Mouse (Mus musculus) layer of hippocampus, adult 11-12 months (tissue): ENCODE results near the gene Klf1.
A peak's percentile ranks its signal among the peaks of the same experiment; 100 is the strongest.
"Not testable (repeated sequence)": the region's sequence is repeated elsewhere in the genome, so short reads cannot be mapped to it uniquely, and the experiment has no call there.

ENCODE experiments used
- DNase-seq: peaks from one replicate; pipeline ENCODE4 v3.0.0; 2022; ENCODE audit warnings: low spot score

The Klf1 gene

DNA sequence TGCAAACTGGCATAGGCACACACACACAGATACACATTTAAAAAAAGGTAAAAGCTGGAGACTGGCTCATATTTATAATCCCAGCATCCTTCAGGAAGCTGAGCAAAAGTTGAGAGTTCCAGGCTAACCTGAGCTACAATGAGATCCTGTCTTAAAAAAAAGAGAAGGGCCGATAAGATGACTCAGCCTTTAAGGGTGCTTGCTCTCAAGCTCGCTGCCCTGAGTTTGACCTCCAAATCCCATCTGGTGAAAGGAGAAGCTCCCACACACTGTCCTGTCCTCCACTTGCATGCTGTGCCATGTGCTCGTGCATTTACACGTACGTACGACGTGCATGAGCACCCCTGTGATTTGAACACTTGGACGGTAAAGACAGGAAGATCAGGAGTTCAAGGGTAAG is 5.8 kb downstream of the Klf1 start:
- no peak for DNase-seq

DNA sequence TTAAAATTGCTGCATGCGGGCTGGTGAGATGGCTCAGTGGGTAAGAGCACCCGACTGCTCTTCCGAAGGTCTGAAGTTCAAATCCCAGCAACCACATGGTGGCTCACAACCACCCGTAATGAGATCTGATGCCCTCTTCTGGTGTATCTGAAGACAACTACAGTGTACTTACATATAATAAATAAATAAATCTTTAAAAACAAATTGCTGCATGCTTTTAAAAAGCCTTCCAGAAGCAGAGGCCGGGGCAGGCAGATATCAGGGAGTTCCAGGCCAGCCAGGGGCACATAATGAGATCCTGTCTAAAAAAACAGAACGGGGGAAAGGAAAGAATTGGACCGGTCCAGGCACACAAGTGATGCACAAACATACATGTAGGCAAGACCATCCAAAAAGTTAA is 6.3 kb downstream of the Klf1 start:
- not testable (repeated sequence) for DNase-seq

DNA sequence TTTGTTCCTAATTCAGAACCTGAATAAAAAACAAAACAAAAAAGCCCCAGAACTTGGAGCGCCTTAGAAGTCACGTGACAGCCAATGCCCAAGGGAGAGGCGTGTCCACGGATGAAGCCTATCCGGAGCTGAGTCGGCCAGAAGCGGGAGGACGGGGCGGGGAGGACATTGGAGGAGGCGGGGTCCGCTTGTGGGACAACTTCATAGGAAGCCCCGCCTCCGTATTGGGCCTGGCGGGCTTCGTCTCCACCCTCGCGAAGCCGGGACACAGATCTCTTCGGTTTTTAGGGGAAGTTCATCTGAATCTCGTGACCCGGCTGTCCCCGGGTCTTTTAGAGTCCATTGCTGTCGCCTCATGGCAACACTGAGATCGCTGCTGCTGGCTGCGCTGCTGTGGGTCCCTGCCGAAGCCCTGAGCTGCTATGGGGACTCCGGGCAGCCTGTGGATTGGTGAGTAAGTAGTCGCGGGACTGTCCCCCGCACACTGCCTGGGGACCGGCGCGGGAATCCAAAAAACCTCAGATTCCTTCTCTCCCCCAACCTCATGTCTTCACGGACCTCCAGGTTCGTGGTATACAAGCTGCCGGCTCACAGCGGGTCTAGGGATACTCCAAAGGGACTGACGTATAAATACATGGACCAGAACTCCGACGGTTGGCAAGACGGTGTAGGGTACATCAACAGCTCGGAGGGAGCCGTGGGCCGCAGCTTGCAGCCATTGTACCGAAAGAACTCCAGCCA is 6.9 kb downstream of the Klf1 start, which contains the start of gene Dnase2a:
Gene Dnase2a (plus strand): TSS at position 140 of the 741 bp plus-strand sequence.
- DNase-seq: peak; percentile 89

DNA sequence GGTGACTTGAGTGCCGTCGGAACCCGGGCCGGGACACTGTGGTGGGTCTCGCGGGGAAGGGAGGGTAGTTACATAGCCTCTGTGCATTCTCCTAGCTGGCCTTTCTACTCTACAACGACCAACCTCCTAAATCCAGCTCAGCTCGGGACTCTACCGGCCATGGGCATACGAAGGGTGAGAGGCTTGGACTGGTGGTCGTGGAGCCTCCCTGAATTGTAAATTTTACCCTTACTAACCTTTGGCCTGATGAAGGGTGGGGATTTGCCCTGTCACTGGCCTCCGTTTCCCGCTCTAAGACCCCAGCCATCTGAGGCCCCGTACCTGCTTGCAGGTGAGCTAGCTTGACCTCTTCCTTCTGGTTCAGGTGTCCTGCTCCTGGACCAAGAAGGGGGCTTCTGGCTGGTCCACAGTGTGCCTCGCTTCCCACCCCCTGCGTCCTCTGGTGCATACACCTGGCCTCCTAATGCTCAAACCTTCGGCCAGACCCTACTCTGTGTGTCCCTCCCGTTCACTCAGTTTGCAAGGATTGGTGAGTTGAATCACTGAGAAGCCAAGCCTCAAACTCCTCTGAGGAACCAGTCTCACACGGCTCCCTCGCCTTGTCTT is 7.5 kb downstream of the Klf1 start:
- no peak for DNase-seq

DNA sequence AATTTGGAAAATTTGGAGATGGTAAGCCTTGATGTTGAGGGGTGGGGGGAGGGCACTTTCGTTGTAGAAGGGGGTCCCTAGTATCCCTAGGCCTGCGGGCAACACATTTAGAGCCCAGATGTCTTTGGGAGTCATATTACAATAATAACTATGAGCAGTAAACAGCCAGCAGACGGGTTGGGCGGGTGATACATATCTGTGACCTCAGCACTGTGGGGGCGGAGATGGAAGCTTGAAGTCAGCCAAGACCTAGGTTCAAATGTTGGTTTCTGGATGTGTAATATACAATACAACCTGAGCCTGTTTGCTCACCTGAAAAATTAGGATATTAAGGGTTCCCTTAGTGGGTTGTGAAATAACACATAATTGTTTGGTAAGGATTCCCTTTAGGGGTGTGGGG is 8.2 kb downstream of the Klf1 start:
- no peak for DNase-seq

DNA sequence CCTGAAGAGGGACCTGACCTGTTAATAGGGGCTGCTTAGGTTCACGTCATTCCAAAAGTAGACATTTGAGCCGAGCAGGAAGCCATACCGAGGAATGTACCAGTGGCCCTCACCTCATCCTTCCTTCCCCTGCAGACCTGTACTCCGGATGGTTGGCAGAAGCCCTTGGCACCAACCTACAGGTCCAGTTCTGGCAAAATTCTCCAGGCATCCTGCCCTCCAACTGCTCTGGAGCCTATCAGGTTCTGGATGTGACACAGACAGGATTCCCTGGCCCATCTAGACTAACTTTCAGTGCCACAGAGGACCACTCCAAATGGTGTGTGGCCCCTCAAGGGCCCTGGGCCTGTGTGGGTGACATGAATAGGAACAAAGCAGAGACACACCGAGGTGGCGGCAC is 8.8 kb downstream of the Klf1 start:
- DNase-seq: no peak

DNA sequence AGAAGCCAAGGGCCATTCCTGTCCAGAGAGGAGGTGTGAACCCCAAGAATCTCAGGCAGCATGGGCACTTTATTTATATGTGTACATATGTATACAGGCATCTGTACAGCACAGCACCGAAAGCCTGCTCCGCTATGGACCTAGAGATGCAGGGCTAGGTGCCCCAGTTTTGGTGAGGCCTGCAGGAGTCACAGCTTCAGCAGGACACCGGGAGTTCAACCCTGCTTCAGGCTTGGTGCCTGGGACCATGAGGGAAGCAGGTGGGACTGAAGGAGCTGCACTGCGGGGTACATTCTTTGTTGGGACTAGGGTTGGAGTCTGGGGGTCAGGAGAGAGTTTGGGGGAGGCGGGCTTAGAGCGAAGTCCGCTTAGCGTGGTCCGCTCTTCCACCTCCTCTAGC is 10.1 kb downstream of the Klf1 start:
- no peak for DNase-seq

DNA sequence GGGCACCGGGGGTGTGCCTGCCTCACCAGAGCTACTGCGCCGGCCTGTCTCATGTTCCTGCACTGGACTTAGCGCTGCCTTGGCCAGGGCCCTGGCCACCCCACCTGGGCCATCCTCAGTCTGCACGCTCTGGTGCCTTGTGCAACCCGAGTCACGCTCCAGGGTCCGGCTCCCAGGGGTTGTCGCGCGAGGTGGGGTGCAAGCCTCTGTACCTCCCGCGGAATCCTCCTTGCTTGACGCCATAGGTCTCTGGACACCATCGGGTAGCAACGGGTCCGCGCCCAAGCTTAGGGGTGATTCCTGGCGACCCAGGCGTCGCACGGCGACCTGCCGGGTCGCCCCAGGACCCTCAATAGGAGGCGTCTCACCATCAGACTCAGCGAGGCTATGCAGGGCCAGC is 10.7 kb downstream of the Klf1 start:
- no peak for DNase-seq

DNA sequence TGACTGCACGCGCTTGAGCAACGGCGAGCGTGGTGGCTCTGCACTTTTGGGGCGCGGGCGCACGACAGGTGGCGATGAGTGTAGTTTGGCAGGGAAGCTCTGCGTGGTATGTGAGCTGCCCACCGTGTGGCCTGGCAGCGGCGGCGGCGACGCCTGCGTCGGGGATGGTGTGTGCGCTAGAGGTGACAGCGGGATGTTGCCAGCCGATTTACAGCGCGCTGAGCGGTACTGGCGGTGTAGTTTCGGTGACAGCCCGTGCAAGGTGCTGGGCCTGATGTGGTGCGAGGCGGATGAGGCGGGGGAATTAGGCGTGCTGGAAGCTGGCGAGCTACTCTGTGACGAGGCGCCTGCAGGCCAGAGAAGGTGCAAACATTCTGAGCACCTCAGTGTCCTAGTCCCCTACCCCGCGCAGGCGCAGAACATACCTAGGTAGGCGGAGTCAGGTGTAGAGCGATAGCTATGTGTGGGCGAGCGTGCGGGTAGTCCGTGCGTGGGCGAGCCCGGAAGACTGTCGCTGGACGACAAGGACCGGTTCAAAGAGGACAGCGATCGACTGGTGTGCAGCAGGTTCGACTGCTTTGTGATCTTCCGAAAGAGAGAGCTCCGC is 11.3 kb downstream of the Klf1 start:
- DNase-seq: peak; percentile 52

DNA sequence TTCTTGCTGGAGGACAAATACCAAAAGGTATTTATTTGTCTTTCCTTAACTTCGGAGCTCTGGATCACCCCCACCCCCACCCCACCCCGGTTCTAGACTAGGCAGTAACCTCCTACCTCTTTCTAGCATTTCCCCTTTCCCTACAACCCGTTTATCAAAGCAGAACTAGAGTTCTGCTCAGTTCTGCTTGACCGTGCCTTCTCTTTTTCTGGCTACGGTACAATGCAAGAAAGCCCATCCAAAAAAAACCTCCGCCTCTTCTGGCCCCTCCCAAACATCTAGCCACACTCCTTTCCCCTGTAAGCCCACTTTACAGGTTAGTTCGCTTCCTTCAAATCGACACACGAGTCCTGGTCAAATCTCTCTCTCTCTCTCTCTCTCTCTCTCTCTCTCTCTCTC is 11.8 kb downstream of the Klf1 start:
- DNase-seq: no peak

DNA sequence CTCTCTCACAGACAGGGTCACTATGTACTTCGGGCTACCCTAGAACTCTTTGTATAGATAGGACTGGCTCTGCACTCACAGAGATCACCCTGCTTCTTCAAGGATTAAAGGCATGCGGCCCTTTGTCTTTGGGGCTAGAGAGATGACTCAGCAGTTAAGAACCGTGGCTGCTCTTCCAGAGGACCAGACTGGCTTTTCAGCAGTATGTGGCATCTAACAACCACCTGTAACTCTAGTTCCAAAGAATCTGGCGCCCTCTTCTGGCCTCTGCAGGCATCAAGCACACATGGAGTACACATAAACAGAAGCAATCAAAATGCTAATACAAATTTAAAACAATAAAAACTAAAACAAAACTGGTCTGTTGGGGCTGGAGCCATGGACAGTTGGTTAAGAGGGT is 12.2 kb downstream of the Klf1 start:
- peak; percentile 28 for DNase-seq

DNA sequence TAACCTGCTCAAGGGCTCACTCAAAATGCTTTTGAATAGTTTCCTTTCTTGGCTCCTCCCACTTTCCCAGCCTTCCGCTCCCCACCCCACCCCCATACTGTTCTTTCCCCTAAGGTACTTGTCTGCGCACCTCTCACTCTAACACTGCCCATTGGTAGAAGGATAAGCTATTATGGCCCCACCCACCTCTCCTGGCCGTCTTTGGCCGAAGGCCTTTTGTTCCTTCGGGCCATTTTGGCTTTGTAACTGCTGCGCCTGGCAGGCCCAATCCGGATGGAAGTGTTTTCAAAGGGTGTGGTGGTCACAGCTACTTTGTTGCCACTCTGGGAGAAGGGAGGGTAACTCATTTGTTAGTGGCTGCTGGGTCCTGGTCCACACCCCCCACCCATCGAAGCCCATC is 13.5 kb downstream of the Klf1 start:
- no peak for DNase-seq

DNA sequence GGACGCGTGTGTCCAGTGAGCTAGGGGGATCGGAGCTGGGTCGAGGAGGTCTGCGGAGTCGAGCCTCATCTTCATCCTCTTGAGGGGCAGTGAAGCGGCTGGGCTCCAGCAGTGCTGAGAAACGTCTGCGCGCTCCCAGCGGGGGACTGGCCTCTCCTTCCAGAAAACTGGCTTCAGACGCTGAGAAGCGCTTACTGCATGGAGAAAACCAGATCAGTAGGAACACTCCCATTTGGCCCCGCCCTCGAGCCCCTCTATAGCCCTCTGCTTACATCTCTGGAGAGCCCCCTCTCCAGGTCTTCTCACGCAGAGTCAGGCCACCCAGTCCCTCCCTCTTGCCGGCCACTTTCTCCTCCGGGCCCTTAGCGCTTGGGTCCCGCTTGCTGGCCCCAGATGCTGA is 16.1 kb downstream of the Klf1 start:
- no peak for DNase-seq

DNA sequence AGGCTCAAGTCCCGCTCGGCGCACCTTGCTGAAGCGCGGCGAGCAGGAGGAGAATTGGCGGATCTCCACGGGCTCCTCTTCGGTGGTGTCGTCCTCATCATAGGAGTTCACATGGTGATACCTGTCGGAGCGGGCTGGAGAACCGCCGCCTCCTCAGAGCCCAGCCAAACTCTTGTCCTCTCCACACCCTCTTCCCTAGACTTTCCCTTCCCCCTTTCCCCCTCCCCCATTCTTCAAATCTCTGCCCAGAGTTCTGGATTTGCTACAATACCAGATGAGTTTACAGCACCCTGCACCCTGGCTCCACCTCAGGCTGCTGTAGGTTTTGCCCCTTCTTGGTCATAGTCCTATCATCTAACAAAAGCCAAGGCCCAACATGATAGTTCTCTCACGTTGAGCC is 16.9 kb downstream of the Klf1 start:
- no peak for DNase-seq

DNA sequence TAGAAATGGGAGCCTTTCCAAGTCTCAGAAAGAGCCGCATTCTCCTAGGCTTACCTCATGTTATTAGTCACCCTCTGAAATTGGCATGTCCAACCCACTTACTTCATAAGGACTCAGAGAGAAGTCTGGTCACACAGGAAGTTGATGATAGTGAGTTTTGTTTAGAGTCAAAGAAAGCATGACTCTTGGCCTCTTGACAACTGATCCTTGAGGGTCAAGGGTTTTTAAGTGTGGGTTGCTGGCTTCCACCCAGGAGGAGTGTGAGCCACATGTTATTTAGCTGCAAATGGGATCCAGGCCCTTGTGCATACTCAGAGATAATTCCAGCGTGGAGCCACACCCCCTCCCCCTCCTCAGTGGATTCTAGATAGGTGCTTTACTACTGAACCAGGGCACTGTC is 19.9 kb downstream of the Klf1 start:
- no peak for DNase-seq

DNA sequence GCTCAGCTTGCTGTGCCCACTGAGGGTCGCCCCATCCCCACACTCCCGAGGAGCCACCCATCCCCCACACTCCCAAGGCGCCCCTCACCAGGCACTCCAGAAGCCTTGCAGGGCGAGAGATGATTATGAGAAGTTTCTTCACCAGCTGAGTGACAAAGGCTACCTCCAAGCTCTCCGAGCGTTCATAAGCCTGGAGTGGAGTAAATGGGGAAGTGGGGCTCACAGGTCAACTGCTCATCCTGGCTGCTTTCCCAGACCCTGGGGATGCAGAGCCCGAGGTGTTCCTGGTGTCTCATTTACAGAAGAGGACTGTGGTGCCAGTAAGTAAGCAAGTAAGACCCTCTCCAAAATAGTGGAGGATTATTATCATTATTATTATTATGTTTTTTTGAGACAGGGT is 23.8 kb downstream of the Klf1 start:
- DNase-seq: no peak

DNA sequence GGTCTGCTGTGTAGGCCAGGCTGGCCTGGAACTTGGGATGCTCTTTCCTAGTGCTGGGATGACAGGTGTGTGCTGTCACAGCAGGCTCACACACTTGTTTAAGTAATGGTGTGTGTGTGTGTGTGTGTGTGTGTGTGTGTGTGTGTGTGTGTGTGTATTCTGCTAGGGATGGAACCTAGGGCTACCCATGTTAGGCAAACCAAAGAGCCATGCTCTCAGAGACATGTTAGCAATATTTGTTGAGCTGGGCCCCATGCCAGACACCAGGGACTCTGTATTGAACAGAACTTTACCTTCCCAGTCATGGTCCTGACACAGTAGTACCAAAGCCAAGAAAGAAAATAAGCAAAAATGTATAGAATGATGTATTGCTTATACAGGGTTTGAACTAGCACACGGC is 25.8 kb downstream of the Klf1 start:
- DNase-seq: no peak

DNA sequence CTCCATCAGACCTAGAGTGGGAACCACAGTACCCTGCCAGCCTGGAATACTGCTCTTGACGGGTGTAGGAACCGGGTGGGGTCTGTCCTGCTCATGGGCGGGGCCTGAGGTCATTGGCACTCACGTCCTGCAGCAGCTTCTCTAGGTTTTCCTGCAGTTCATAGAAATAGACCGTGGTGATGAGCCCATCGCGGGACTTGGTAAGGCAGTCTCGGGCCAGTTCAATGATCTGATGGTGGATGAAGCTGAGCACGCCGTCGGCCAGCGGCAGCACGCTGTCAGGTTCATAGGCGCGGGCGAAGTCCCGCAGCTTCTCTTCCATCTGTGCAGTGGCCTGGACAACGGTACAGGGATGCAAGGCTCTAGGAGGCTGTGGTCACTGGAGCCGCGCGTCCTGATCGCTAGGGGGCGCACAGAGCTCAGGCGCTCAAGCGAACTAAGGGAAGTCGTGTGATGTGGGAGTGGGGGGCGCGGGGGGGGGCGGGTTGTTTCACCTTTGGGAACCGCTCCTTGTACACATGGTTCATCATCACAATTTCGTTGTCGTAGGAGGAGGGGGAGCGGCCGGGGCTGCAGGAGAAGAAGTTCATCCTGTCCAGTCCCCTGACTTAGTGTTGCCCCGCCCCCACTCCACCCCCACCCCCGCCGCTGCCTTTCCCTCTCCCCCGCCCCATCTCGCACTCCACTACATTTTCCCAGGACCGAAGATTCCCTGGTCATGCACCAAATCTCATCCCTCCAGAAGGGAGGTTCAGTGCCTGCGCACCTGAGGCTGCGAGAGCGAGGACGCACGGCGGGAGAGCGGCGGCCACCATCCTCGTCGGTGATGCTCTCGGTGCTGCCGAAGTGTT is 27.0 kb downstream of the Klf1 start:
- peak; percentile 75 for DNase-seq

DNA sequence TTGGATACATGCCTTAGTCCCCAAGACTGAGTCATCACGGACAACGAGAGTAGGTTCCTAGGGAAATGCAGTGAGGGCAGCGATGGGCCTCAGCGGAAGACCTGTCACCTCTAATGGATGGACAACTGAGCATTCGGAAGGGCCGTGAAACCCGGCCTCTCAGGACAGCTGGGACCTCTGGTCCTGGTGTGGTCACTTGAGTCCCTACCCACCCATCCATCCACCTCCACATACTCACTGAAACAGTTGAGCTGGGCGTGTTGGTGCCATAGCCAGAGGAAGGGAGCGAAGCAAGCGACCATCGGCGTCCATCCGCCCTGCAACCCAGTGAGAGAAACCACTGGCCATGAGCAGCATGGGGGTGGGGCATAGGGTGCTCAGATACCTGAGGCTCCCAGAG is 28.9 kb downstream of the Klf1 start:
- no peak for DNase-seq

DNA sequence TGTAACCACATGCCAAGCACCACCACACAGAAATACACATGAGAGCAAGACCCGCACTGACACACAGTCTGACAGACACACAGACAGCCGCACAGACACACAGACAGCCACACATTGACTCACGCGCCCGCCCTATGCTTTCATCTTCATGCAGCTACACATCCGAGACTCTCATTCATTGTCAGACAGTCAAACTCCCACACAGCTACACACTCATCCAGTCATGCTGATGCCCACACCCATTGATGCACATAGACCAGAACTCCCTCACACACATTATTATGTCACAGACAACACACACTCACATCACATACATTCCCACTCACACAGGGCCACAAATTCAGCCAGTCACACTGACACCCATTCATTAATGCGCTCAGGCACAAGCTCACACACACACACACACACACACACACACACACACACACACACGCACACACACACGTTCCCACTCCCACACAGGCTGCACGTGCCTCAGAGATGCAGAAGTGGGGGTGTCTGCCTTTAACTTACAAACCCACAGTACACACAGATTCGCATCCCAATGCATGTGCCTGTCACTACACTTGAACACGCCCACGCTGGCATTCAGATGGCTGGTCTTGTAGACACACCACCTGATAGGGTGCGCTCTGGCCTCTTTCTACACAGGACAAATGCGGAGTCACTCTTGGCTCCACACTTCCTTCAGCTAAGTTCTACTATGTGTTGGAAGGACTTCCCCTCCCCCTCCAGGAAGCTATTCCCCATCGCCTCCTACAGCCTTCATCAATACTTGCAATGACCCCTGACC is 32.2 kb downstream of the Klf1 start:
- peak; percentile 43 for DNase-seq

DNA sequence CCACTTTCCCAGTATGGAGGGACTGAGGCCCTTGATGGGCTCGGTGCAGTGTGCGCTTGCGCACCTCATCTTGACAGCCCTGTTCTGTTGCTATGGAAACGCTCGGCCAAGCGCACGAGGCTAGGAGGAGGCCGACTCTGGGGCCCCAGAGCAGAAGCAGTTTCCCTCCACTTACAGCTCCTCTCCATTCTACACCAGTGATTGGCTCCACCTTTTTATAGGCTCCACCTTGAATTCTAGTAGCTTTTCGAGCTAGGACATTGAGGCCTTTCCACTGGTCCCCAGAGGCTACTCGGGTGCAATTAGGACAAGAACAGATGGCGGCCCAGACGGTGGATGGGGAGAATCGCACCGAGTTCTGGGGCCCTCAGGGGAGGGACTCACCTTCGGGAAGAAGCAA is 33.1 kb downstream of the Klf1 start:
- DNase-seq: peak; percentile 36

DNA sequence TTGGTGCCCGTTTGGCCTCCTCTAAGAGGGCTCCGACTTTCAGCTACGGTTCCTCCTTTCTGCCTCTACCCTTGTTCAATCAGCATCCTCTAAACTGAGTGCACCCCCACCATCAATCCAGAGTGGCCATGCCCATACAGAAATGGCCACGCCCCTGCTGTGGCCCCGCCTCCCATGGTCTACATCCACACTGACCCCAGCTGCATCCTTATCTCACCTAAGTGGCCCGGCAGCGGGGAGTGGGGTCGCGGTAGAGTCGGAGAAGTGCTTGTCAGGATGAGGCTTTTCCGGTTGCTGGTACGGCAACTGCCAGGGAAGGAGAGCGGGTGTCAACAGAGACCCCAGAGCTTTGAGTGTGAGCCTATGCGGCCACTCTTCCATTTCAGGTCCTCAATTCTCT is 33.8 kb downstream of the Klf1 start:
- peak; percentile 17 for DNase-seq
